Mouse (Mus musculus) liver, embryonic 13.5 days (tissue): ENCODE measurements at regions not wholly inside any gene's neighbourhood (a gene's known extent, or its start where the extent isn't known, plus 50 kb on each side); places are given as distances from the start of the nearest gene placed in this dataset.

Experiments used
- ATAC-seq: fragments of 200-750 bp; cut with Nextera tagmentation; 2 replicates; pipeline ENCODE4 v1.8.0; 2017; ENCODE audit warnings: low read depth, mild to moderate bottlenecking, moderate number of reproducible peaks, moderate library complexity
- DNase-seq: peaks from one replicate; pipeline ENCODE4 v3.0.0; 2022
- H3K27ac ChIP-seq: fragments of 300-500 bp; sonication (generic); 2 replicates; pipeline ENCODE4 v1.5.1; 2015; ENCODE audit warnings: moderate library complexity, mild to moderate bottlenecking, inconsistent platforms
- H3K27me3 ChIP-seq: fragments of 300-500 bp; sonication (generic); 2 replicates; pipeline ENCODE4 v1.6.1; 2015; ENCODE audit warnings: mild to moderate bottlenecking, inconsistent platforms
- H3K36me3 ChIP-seq: fragments of 300-500 bp; sonication (generic); 2 replicates; pipeline ENCODE4 v1.6.1; 2015; ENCODE audit warnings: mild to moderate bottlenecking, inconsistent platforms
- H3K4me1 ChIP-seq: fragments of 300-500 bp; sonication (generic); replicated peaks from 2 replicates; pipeline ENCODE4 v1.6.1; 2015; ENCODE audit warnings: inconsistent platforms
- H3K4me2 ChIP-seq: fragments of 300-500 bp; sonication (generic); 2 replicates; pipeline ENCODE4 v1.6.1; 2015; ENCODE audit warnings: inconsistent platforms, mild to moderate bottlenecking, moderate library complexity
- H3K4me3 ChIP-seq: fragments of 300-500 bp; sonication (generic); replicated peaks from 2 replicates; pipeline ENCODE4 v1.5.1; 2015; ENCODE audit warnings: mild to moderate bottlenecking, inconsistent platforms
- H3K9ac ChIP-seq: fragments of 300-500 bp; sonication (generic); 2 replicates; pipeline ENCODE4 v1.6.1; 2015; ENCODE audit warnings: mild to moderate bottlenecking, inconsistent platforms
- H3K9me3 ChIP-seq: fragments of 300-500 bp; sonication (generic); replicated peaks from 2 replicates; pipeline ENCODE4 v1.6.1; 2016; ENCODE audit warnings: inconsistent platforms
- WGBS: fragments of 180-500 bp; shearing (Covaris S2); methylation state at CpG from one replicate; pipeline ENCODE4 v1.1.7; 2015; ENCODE audit not compliant: insufficient replicate concordance; 5-methylcytosine and 5-hydroxymethylcytosine counted together

GRCm38 (mm10) chr1:151125028-151125659 lies 57.2 kb upstream of the Gm47985 start:
- H3K4me2 ChIP-seq: no peak overlapping the region
- H3K9ac ChIP-seq: no peak overlapping the region
- H3K27me3 ChIP-seq: no peaks in the 10 kb centered on the region
- ATAC-seq (no peak), DNase-seq (no peak)
- H3K27ac ChIP-seq: no peak overlapping the region
- peaks cover 39% of the 10 kb centered on the region for H3K4me1 ChIP-seq
- WGBS: 80% methylated on average over 9 of the region's 9 CpGs
- no peaks in the 10 kb centered on the region for H3K9me3 ChIP-seq
- H3K36me3 ChIP-seq: no peaks in the 10 kb centered on the region
- no peak overlapping the region for H3K4me3 ChIP-seq

- Histone ChIP-seq H3K4me2 (no peak overlapping the region), H3K4me3 (no peak overlapping the region), H3K36me3 (no peaks in the 10 kb centered on the region), H3K9me3 (no peaks in the 10 kb centered on the region), H3K27ac (peak overlapping the region; percentile 25; the same call in 1 of the 2 replicates), H3K9ac (no peak overlapping the region), H3K4me1 (peaks cover 46% of the 10 kb centered on the region), H3K27me3 (no peaks in the 10 kb centered on the region)
- 68% methylated on average over 3 of the region's 3 CpGs for WGBS
- DNase-seq (no peak), ATAC-seq (no peak)
These were observed 56.4 kb upstream of the Gm47985 start for GRCm38 (mm10) chr1:151125764-151126485.

- Histone ChIP-seq H3K4me3 (no peak overlapping the region), H3K27me3 (no peaks in the 10 kb centered on the region), H3K4me2 (peak overlapping the region; percentile 9; the same call in 1 of the 2 replicates), H3K9ac (peak overlapping the region; percentile 8; the same call in 1 of the 2 replicates), H3K27ac (peak overlapping the region; percentile 74; the same call in 1 of the 2 replicates), H3K4me1 (peaks cover 54% of the 10 kb centered on the region), H3K9me3 (no peaks in the 10 kb centered on the region), H3K36me3 (no peaks in the 10 kb centered on the region)
- peak; percentile 74 for ATAC-seq
- 13% methylated on average over 1 of the region's 1 CpGs for WGBS
- peak; percentile 31 for DNase-seq
These were observed 55.6 kb upstream of the Gm47985 start for GRCm38 (mm10) chr1:151126756-151127155.

- H3K4me1 ChIP-seq: peaks cover 62% of the 10 kb centered on the region
- no peaks in the 10 kb centered on the region for H3K9me3 ChIP-seq
- H3K4me3 ChIP-seq: no peak overlapping the region
- DNase-seq: no peak
- peak overlapping the region; percentile 61 for H3K27ac ChIP-seq
- H3K36me3 ChIP-seq: no peaks in the 10 kb centered on the region
- no peaks in the 10 kb centered on the region for H3K27me3 ChIP-seq
- H3K4me2 ChIP-seq: no peak overlapping the region
- ATAC-seq: no peak
- no peak overlapping the region for H3K9ac ChIP-seq
- WGBS: 68% methylated on average over 5 of the region's 5 CpGs
These were observed 54.3 kb upstream of the Gm47985 start for GRCm38 (mm10) chr1:151128005-151128404.

GRCm38 (mm10) chr1:151128955-151129354 lies 53.4 kb upstream of the Gm47985 start:
- ATAC-seq (peak; percentile 54), DNase-seq (peak; percentile 20)
- peaks cover 62% of the 10 kb centered on the region for H3K4me1 ChIP-seq

GRCm38 (mm10) chr1:151130036-151130435 lies 52.3 kb upstream of the Gm47985 start:
- WGBS: 36% methylated on average over 6 of the region's 6 CpGs
- Histone ChIP-seq H3K9ac (no peak overlapping the region), H3K27me3 (no peaks in the 10 kb centered on the region), H3K4me3 (no peak overlapping the region), H3K36me3 (no peaks in the 10 kb centered on the region), H3K27ac (peak overlapping the region; percentile 47), H3K4me2 (no peak overlapping the region), H3K9me3 (no peaks in the 10 kb centered on the region), H3K4me1 (peaks cover 62% of the 10 kb centered on the region)
- peak; percentile 23 for DNase-seq
- ATAC-seq: peak; percentile 25; the same call in 1 of the 2 replicates

More at GRCm38 (mm10) chr1:151128955-151129354, 53.4 kb upstream of the Gm47985 start:
- H3K27me3 ChIP-seq: no peaks in the 10 kb centered on the region
- no peak overlapping the region for H3K4me2 ChIP-seq
- no peak overlapping the region for H3K4me3 ChIP-seq
- H3K9me3 ChIP-seq: no peaks in the 10 kb centered on the region
- H3K36me3 ChIP-seq: no peaks in the 10 kb centered on the region
- no peak overlapping the region for H3K9ac ChIP-seq
- peak overlapping the region; percentile 51; the same call in 1 of the 2 replicates for H3K27ac ChIP-seq

- Histone ChIP-seq H3K9ac (peak overlapping the region; percentile 33; the same call in 1 of the 2 replicates), H3K27ac (no peak overlapping the region), H3K36me3 (no peaks in the 10 kb centered on the region), H3K4me3 (no peak overlapping the region), H3K4me1 (peaks cover 56% of the 10 kb centered on the region), H3K9me3 (no peaks in the 10 kb centered on the region), H3K27me3 (no peaks in the 10 kb centered on the region), H3K4me2 (peak overlapping the region; percentile 43)
- no peak for ATAC-seq
- WGBS: 66% methylated on average over 5 of the region's 5 CpGs
- no peak for DNase-seq
These were observed 51.3 kb upstream of the Gm47985 start for GRCm38 (mm10) chr1:151130845-151131626.

- Histone ChIP-seq H3K4me1 (peaks cover 51% of the 10 kb centered on the region), H3K9ac (peak overlapping the region; percentile 33; the same call in 1 of the 2 replicates), H3K4me3 (no peak overlapping the region), H3K9me3 (no peaks in the 10 kb centered on the region), H3K27ac (0 out of 2 replicates have a peak overlapping the region, but pooled peaks have one; percentile 15), H3K4me2 (peak overlapping the region; percentile 43), H3K36me3 (no peaks in the 10 kb centered on the region), H3K27me3 (no peaks in the 10 kb centered on the region; the same call in 1 of the 2 replicates)
- DNase-seq (no peak), ATAC-seq (peak; percentile 74)
- 36% methylated on average over 4 of the region's 4 CpGs for WGBS
These were observed 50.6 kb upstream of the Gm47985 start for GRCm38 (mm10) chr1:151131627-151132284.
